Mouse (Mus musculus) MEL (cell line): ENCODE data around the gene 1700029H14Rik.

Experiments
- JUND ChIP-seq: IDR thresholded peaks from 2 replicates; pipeline ENCODE4 v1.6.1; 2011; ENCODE audit warnings: low read depth, mild to moderate bottlenecking, improper control_type of control experiment, low read length
- MAZ ChIP-seq: IDR thresholded peaks from 2 replicates; pipeline ENCODE4 v1.6.1; 2012; ENCODE audit warnings: low read depth, mild to moderate bottlenecking, inconsistent platforms, low read length, improper control_type of control experiment
- POLR2A ChIP-seq, 2 experiments: IDR thresholded peaks; 2 replicates each; pipeline ENCODE4 v1.6.1; 2011 to 2012; ENCODE audit warnings: low read length in 2 of 2, mild to moderate bottlenecking in 2 of 2, control low read depth in 1 of 2, improper control_type of control experiment in 1 of 2, low read depth in 1 of 2, moderate library complexity in 1 of 2; ENCODE audit not compliant: control insufficient read depth in 1 of 2, insufficient read depth in 1 of 2, poor library complexity in 1 of 2
- UBTF ChIP-seq: IDR thresholded peaks from 2 replicates; pipeline ENCODE4 v1.6.1; 2012; ENCODE audit warnings: low read depth, mild to moderate bottlenecking, inconsistent platforms, low read length, improper control_type of control experiment, moderate library complexity, borderline replicate concordance; ENCODE audit not compliant: insufficient read depth

DNA sequence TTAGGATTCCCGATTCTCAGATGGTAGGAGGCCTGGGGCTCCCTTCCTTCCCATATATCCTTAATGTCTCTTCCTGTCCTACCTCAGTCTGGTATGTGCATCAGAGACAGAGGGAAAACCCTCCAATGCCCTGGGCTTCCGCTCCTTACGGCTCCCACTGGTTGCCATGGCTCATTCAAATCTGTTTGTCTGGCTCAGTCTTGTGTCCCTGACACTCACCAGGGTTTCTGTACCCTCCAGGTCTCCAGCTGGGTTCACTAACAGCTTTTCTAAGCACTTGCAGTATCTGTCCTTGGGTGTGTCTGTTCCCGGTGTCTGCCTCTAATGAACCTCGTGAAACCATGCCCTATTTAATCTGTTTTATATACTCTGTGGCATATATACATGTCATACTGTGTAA lies 20.7 kb downstream of the 1700029H14Rik start:
- TF ChIP-seq POLR2A (IDR thresholded peaks at IDR 0.05; ENCODE audit: control insufficient read depth in 1 of 2, insufficient read depth in 1 of 2, low read depth in 1 of 2, low read length in 2 of 2, poor library complexity in 1 of 2) (no peak), MAZ (no peak), UBTF (no peak), JUND (no peak)
